Mouse (Mus musculus): ENCODE results near the gene Smco3. TPM values are rescaled to one million over a fixed set of nuclear protein-coding genes. Genes with fewer than 3 reads are reported as not detected.

Gene Smco3
- total and polyA plus RNA-seq, 3 experiments = 0.90 to 12.9 (median 5.5) TPM

DNA sequence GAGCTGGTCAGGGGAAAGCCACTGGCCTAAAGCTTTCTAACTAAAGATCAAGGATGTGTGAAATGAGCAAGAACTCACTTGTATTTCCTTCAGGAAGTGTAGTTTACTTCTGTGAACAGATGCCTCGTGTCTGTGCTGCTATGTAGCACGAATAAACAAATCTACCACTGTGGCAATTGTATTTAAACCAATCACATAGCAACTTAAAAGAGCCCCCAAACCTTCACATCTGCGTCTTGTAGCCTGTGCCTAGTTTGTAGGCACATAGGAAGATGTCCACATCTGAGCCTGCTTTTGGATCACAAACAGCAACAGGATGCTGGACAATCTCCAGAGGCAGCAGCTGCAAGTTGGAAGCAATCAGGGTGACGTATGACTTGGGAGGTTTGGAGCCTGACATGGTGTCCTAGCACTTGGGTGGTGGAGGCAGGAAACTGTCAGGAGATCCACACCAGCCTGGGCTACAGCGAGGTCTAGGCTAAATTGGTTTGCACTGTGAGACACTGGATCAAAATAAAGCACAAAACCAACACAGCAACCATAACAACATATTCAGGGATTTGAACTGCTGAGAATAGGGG lies 45.8 kb downstream of the Smco3 start:
- Histone ChIP-seq H3K4me2 (ENCODE audit: insufficient read depth, low read depth, poor library complexity, severe bottlenecking) (no peak overlapping the region), H3K79me2 (replicated peaks; ENCODE audit: control insufficient read depth, extremely low read depth, insufficient read depth, poor library complexity, severe bottlenecking) (no peaks in the 10 kb centered on the region), H3K4me3 (replicated peaks in 1 of 3; ENCODE audit: low read depth in 2 of 3, low read length in 2 of 3, poor library complexity in 1 of 3) (no peak overlapping the region), H3K9me3 (replicated peaks; ENCODE audit: low read length) (no peaks in the 10 kb centered on the region), H3K27ac (ENCODE audit: insufficient read depth, low read depth) (no peak overlapping the region), H3K27me3 (replicated peaks) (no peaks in the 10 kb centered on the region), H3K9ac (ENCODE audit: insufficient read depth, low read depth) (no peak overlapping the region), H3K4me1 (ENCODE audit: control insufficient read depth in 1 of 2, insufficient read depth in 2 of 2) (peaks cover 0 to 5% of the 10 kb centered on the region in 2 experiments; a peak in 2 of 4 replicates), H3K36me3 (replicated peaks in 1 of 2; ENCODE audit: control insufficient read depth in 1 of 2, insufficient read depth in 1 of 2, low read length in 1 of 2) (no peaks in the 10 kb centered on the region)
- dilution Hi-C loops (cut with MboI; ENCODE audit: extremely low pct_ligation_motif_present, extremely low pct_unique_long_range_greater_than_20kb, low sequenced_read_pairs) (no loop called here), in situ Hi-C loops (cut with MboI; ENCODE audit: low pct_ligation_motif_present, low pct_unique_long_range_greater_than_20kb, low sequenced_read_pairs) (no loop called here)
- TF ChIP-seq UBTF (IDR thresholded peaks at IDR 0.05; ENCODE audit: low read depth, low read length) (no peak), GABPA (IDR thresholded peaks at IDR 0.05; ENCODE audit: insufficient replicate concordance, low read depth, low read length) (no peak), KAT2A (IDR thresholded peaks at IDR 0.05; ENCODE audit: insufficient replicate concordance, low read length) (no peak), MYC (IDR thresholded peaks at IDR 0.05; ENCODE audit: low read depth, low read length) (no peak), ZC3H11A (IDR thresholded peaks at IDR 0.05; ENCODE audit: low read depth, low read length) (no peak), E2F4 (IDR thresholded peaks at IDR 0.05; ENCODE audit: insufficient replicate concordance, low read depth, low read length) (no peak), ZKSCAN1 (IDR thresholded peaks at IDR 0.05; ENCODE audit: borderline replicate concordance, low read depth, low read length) (no peak), MAZ (IDR thresholded peaks at IDR 0.05; ENCODE audit: low read depth, low read length) (no peak), TCF12 (IDR thresholded peaks at IDR 0.05; ENCODE audit: low read depth, low read length) (no peak)
- no peak for DNase-seq (ENCODE audit: extremely low read depth)

DNA sequence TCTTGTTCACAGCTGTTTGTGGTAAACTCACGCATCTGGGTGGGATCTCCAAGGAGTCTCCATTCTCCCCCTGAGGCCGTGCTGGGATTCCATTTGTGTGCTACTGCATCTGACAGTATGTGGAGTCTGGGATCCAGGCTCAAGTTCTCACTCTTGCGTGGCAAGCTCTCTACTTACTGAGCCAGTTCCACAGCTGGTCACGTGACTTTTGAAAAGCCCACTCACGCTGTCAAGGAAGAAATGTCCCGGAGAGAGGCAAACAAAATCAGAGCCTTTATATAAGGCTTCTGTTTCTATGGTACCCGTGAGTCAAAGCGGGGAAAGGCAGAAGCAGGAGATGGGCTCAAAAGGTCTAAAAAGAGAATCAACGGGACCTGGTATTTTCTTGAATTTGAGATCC lies 52.5 kb downstream of the Smco3 start:
- no peak overlapping the region for H3K27ac ChIP-seq (ENCODE audit: insufficient read depth, low read depth)
- no peak overlapping the region for H3K4me2 ChIP-seq (ENCODE audit: insufficient read depth, low read depth, poor library complexity, severe bottlenecking)
- no peaks in the 10 kb centered on the region for H3K9me3 ChIP-seq (replicated peaks; ENCODE audit: low read length)
- dilution Hi-C loops (cut with MboI; ENCODE audit: extremely low pct_ligation_motif_present, extremely low pct_unique_long_range_greater_than_20kb, low sequenced_read_pairs) (no loop called here), in situ Hi-C loops (cut with MboI; ENCODE audit: low pct_ligation_motif_present, low pct_unique_long_range_greater_than_20kb, low sequenced_read_pairs) (no loop called here)
- H3K4me3 ChIP-seq (replicated peaks in 1 of 3; ENCODE audit: low read depth in 2 of 3, low read length in 2 of 3, poor library complexity in 1 of 3) = no peak overlapping the region
- H3K79me2 ChIP-seq (replicated peaks; ENCODE audit: control insufficient read depth, extremely low read depth, insufficient read depth, poor library complexity, severe bottlenecking) = no peaks in the 10 kb centered on the region
- DNase-seq (ENCODE audit: extremely low read depth) = no peak
- no peaks in the 10 kb centered on the region for H3K36me3 ChIP-seq (replicated peaks in 1 of 2; ENCODE audit: control insufficient read depth in 1 of 2, insufficient read depth in 1 of 2, low read length in 1 of 2)
- TF ChIP-seq ELF1 (IDR thresholded peaks at IDR 0.05; ENCODE audit: low read depth, low read length) (no peak), ETS1 (conservative IDR thresholded peaks at IDR 0.05; ENCODE audit: low read depth, low read length) (no peak), ZKSCAN1 (IDR thresholded peaks at IDR 0.05; ENCODE audit: borderline replicate concordance, low read depth, low read length) (no peak), JUND (conservative IDR thresholded peaks at IDR 0.05; ENCODE audit: low read depth, low read length) (no peak), RCOR1 (conservative IDR thresholded peaks at IDR 0.05; ENCODE audit: low read depth, low read length) (no peak), MAZ (IDR thresholded peaks at IDR 0.05; ENCODE audit: low read depth, low read length) (no peak), MAX (IDR thresholded peaks at IDR 0.05; ENCODE audit: low read length) (no peak), RAD21 (IDR thresholded peaks at IDR 0.05; ENCODE audit: low read depth, low read length) (no peak), CTCF (conservative IDR thresholded peaks at IDR 0.05 in 1 of 2, IDR thresholded peaks at IDR 0.05 in 1 of 2; ENCODE audit: low read depth in 2 of 2, low read length in 2 of 2) (no peak), ZNF384 (IDR thresholded peaks at IDR 0.05; ENCODE audit: low read depth, low read length) (no peak), TCF12 (IDR thresholded peaks at IDR 0.05; ENCODE audit: low read depth, low read length) (no peak), UBTF (IDR thresholded peaks at IDR 0.05; ENCODE audit: low read depth, low read length) (no peak), MEF2A (IDR thresholded peaks at IDR 0.05; ENCODE audit: borderline replicate concordance, low read depth, low read length) (no peak), ZMIZ1 (IDR thresholded peaks at IDR 0.05; ENCODE audit: low read depth, low read length) (no peak), CHD2 (IDR thresholded peaks at IDR 0.05; ENCODE audit: low read length) (no peak), MAFK (IDR thresholded peaks at IDR 0.05; ENCODE audit: insufficient replicate concordance, low read length) (no peak), KAT2A (IDR thresholded peaks at IDR 0.05; ENCODE audit: insufficient replicate concordance, low read length) (no peak)
- no peak overlapping the region for H3K9ac ChIP-seq (ENCODE audit: insufficient read depth, low read depth)
- no peaks in the 10 kb centered on the region for H3K27me3 ChIP-seq (replicated peaks)
- H3K4me1 ChIP-seq (ENCODE audit: control insufficient read depth in 1 of 2, insufficient read depth in 2 of 2) = peaks cover 0 to 2% of the 10 kb centered on the region in 2 experiments; a peak in 1 of 4 replicates

All from CH12.LX (cell line).